Mouse (Mus musculus): Measurements from ENCODE around the gene Plek2. TPM values are rescaled to one million over a fixed set of nuclear protein-coding genes. Genes with fewer than 3 reads are reported as not detected.

Gene Plek2
- total RNA-seq, 2 experiments from 2014 or later, result 0.14 TPM; not detected in 1

DNA sequence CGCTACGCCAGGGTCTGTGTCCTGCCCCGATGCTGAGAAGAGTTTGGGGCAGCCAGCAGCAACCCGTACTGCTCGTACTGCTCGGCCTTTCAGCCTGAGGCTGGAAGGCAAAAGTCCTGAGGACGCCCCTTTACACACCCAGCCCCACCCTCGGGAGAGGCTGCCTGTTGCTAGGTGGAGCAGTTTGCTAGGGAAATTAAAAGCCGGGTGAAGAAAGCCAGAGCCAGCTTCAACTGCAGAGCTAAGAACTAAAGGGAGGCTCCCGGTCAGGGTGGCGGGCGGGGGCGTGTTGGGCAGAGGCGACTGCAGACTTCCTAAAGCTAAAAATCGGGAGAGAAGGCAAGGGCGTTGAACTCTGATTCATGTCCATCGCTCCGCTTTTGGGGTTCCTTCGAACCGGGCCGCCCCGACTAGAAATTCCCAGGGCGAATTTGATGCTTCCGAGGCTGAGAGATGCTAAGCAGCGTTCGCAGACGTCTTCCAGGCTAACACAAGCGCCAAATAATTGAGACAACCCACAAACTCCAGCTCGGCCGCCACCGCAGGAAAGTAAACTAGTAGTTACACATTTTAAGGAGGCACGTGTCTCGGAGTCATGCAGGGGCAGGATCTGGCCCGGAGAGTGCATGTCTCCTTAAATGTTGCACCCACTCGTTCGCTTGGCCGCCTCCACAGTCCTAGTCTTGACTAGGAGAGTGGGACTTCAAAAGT, 5.1 kb upstream of the Plek2 start:
- peak; percentile 28 for DNase-seq (ENCODE audit: low spot score)

DNA sequence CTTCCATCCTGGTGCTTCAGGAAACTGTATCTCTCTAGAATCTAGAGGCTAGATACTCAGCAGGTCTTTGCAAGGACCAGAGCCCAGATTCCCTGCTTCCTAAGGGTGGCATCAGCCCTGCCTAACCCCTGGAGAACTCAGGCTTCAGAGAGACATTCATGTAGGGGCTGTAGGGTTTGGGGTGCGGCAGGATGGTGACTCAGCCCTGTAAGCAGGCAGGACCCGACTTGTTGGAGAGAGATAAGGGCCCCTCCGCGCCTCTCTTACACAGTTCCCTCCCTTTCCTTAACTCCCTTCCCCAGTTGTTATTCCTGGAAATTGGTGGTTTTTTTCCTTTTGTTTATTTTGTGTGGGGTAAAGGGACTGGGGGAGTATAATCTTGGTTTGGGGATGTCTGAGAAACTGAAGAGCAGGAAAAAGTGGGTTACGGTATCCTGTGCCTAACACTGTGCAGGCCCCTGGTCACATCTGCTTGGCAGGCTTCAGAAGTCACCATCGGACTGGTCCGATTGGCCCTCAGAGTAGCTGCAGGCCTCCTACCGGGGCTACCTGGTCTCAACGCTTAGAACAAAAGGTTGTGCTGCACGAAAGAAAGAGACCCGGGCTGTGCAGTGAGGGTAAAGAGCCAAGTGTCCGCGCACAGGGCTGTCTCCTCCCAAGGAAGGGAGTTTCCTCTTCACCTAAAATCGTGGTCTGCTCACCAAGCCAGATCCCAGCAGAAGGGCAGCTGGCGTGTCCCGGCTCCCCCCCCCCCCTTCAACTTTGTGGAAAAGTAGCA, 4.1 kb upstream of the Plek2 start:
- no peak for DNase-seq (ENCODE audit: low spot score)

DNA sequence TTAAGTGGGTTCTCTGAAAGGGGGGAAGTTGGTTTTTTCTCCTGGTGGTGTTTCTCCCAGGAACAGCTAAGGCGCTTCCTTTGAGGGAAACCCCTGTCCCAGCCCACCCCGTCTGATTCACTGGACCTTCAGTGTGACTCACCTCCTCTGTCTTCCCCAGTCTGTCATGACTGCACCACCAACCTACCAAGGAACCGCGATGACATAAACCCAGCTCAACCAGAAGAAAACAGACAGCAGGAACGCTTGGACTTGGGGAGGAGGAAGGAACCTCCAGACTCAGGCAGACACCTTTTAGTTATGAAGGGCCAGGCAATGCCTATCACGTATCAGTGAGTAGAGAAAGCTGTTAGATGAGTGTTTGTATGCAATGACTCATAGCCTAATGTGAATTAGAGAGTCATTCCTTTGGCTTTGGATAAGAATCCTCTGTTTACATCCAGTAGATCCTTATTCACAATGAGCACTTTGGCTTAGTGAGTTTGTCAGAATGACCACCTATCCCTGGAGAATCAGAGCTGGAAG, 1.4 kb upstream of the Plek2 start:
- no peak for DNase-seq (ENCODE audit: low spot score)

DNA sequence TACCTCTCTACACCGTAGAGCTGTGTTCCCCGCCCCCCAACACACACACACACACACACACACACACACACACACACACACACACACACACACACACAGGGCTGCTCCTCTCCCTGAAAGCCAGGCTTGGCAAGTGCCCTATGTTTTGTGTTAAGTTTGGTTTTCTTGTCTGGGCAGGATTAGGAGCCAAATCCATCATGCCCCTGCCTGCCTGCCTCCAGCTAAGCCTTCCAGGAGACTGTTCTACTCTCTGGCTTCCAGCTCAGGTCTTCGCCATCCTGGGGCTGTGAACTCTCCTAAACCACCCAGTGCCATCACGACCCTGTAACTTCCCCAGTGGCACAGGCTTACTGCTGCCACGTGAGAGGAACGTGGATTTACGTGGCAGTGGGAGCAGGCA, 2.3 kb downstream of the Plek2 start:
- no peak for DNase-seq (ENCODE audit: low spot score)

DNA sequence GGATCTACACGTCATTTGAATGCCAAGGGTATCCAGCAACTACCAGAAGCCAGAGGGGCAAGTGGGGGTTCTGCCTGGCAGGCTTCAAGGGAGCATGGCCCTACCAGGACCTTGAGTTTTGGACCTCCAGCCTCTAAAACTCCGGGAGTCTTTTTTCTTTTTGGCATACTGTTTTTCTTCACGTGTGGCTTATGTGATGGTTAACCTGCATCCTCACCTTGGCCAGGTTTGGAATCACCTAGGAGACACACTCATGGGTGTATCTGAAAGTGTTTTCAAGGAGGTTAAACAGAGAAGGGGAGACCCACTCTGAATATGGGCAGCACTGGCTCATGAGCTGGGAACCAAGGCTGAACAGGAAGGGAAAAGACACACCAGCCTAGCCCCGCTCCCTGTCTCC, 3.5 kb downstream of the Plek2 start:
- no peak for DNase-seq (ENCODE audit: low spot score)

DNA sequence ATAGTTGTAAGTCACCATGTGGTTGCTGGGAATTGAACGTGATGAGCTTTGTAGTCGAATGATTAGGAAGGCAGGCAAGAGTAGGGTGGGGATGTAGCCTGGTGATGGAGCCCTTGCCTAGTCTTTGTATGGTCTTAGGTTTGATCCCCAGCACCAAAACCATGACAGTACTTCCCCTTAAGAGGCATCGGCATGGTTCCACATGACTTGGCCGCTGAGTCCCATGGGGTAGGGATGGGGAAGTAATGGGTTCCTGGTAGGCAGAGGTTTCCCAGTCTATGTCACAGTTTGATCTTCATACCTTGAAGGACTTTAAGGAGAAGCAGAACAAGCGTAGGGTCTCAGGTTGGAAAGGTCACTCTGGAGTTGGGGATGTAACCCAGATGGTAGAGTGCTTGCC, 5.3 kb downstream of the Plek2 start:
- DNase-seq (ENCODE audit: low spot score), result no peak

DNA sequence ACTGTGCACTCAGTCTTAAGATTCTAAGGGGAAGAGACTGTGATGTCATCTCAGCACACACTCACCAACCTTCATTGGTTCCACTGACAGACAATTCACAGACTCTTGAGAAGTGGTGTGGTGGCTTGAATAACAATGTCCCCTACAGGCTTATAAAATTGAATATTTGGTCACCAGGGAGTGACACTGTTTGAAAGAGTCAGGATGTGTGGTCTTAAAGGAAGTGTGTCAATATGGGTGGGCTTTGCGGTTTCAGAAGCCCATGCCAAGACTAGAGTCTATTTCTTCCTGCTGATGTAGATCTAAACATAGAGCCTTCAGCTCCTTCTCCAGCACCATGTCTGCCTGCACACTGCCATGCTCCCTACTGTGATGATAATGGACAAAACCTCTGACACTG, 8.9 kb downstream of the Plek2 start:
- DNase-seq (ENCODE audit: low spot score), result no peak

DNA sequence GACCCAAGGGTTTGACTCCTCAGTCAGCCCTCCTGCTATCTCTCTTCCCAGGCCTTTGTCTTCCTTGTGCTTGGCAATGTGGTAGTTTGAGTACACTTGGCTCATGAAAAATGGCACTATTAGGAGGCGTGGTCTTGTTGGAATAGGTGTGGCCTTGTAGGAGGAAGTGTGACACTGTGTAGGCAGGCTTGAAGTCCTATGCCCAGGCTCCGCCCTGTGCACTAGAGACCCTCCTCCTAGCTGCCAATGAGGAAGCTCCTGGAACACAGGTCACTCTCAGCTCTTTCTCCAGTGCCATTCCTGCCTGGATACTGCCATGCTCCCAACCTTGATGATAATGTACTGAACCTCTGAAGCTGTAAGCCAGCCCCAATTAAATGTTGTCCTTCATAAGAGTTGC, 15.6 kb downstream of the Plek2 start:
- no peak for DNase-seq (ENCODE audit: low spot score)

DNA sequence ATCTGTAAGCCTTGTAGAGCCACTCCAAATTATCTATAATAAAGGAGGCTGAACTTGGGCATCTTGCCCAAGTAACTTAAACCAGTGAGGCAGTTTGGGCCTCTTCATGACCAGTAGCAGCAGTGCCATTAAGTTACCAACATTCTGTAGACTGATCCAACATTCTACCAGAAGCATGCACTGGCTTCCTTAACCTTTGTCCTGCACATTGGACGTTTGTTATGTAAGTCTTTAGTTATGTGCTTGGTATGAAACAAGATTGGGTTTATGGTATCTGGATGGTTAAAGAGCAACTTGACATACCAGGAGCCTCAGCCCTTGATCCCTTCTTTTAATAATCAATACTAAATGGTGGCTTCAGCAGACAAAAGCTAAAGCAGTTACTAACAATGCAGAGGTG, 16.7 kb downstream of the Plek2 start:
- no peak for DNase-seq (ENCODE audit: low spot score)

DNA sequence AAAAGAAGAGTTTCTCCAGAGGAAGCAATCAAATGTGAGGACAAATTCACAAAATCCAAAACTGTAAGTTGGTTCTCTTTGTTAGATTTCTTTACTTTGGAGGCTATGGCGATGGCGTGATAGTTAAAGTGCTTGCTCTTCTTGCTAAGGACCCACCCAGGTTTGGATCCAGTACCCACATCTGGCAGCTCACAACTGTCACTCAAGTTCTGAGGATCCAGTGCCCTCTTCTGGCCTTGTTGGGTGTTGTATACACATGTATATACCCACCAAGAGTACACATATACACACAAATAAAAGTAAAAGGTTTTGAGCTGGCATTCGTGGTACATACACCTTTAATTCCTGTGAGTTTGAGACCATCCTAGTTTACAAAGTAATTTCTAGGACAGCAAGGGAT, 32.2 kb downstream of the Plek2 start:
- DNase-seq (ENCODE audit: low spot score), result no peak

DNA sequence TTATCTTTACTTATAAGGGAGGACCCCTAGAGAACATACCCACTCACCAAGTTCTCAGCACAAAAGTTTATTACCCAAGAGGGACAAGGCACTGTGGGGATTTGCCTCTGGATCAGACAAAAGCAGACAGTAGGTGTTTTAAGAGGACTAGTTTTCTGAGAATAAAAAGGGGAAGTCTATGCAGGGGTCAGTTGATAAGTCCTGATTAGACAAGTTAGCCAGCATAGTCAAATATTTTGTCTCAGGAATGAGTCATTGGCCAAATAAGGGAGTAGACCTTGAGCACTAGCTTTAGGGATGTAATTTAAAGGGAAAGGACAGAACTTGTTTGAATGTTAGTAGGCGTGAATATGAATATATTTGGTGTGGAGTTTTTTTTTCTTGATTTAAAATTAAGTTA, 38.6 kb downstream of the Plek2 start:
- no peak for DNase-seq (ENCODE audit: low spot score)

DNA sequence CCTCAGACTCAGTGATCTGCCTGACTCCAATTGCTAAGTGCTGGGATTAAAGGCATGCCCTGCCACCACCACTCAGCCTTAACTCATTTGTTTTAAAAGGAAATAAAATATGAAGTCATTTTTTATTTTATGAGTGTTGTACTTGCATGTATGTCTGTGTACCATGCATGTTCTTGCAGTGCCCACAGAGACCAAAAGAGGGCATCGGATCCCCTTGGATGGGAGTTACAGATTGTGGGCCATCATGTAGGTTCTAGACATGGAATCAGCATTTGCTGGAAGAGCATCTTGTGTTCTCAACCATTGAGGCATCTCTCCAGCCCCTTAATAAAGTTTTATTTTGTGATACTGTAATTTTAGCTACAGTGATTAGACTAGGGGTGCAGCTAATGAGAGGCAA, 41.3 kb downstream of the Plek2 start:
- no peak for DNase-seq (ENCODE audit: low spot score)

DNA sequence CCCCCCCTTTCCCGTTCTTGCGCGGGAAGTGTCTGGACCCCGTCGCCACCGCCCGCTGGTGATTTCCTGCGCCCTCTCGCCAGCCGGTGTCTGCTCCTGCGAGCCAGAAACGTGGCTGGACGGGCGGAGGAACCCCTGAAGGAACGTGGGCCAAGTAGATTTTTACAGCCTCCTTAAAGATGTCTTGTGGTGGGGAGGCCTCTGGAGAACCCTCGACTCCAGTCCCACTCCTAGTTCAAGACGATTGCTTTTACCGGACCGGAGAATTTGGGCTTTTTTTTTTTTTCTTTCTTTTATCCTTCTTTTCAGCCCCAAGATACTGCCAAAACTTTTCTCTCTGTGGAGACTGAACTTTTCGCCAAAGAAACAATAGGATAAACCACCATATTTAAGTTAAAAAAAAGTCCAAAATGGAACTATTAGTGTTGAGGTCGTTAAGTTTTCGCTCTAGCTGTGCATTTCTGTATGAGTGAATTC, 44.5 kb downstream of the Plek2 start:
- no peak for DNase-seq (ENCODE audit: low spot score)

DNA sequence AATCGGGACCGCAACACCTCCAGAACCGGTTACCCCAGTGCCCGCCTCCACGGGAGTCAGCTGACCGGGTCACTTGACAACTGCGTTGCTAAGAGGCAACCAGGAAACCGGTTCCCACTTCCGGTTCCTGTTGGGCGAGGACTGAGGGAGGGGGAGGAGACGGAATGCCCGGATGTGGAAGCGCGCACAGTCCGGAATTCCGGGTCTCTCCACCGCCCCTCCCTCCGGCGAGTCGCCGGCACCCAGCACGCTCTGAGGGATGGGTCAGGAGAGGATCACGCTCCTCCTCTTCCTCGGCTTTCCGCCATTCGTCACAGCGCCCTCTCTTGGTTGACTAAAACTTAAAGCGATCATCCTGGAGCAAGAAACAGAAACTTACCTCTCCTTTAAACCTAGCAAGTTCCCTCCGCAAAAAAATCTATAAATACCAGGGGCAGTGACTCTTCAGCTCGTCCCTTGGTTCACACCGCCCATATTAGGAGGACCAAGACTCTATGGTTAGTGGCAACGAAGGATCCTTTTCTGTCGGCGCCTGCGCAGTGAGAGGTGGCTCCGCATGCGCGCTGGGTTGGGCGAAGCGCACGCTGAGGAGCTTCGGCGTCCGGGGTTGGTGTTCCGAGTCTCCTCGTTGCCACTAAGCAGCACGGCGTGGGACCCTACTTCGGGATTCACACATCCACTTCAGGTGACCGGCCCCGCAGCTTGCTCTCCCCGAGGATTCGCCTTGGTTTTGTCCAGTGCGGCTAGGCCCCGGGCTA, 45.1 kb downstream of the Plek2 start, which contains the start of the genes Atp6v1d and Eif2s1:
Gene Atp6v1d, minus strand, starts transcription at position 143 of the 758 bp plus-strand sequence.
Gene Eif2s1, plus strand, starts transcription at position 324 of the 758 bp plus-strand sequence.
- peak; percentile 99 for DNase-seq (ENCODE audit: low spot score)

DNA sequence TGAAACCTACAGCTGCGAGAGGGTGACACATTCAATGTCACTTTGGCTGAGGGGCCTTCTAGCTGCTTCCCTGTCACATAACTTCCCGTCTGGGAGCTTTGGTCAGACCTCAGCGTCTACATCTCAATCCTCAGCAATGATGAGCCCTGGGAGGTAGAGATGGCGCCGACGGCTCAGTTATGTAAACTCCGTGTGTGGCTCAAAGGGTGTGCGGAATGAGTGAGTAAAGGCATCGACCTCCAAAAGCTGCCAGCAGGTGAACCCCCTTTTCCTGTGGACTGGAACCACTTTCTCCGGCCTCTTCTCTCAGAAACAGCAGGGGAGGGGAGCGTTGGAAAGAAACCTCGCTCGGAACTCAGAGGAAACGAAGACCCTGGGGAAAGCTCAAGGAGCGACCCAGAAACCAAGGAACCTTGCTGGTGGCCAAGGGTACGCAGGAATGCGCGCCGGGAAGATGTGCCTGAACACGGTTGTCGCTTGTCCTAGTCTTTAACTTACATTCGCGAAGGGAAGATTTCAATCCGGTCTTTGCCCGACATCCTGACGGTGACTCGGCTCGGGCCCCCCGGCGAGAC, 45.8 kb downstream of the Plek2 start:
- DNase-seq (ENCODE audit: low spot score), result no peak

DNA sequence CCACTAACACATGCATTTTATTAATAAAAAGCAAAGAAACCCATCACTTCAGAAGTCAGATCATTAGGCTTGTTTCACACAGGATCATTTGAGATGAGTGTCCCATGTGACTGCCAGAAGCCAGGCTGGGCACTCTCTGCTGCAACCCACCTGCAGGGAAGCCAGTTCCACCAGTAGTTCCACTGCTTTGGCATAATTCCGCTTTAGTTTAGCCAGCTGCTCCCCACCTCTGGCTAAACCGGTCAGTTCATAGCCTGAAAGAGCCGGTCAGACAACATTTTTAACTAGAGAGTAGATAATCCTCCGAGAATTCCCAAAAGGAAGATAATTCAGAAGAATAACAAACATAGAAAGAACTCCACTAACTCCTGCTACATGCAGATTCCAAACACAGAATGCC, 58.5 kb downstream of the Plek2 start:
- no peak for DNase-seq (ENCODE audit: low spot score)

DNA sequence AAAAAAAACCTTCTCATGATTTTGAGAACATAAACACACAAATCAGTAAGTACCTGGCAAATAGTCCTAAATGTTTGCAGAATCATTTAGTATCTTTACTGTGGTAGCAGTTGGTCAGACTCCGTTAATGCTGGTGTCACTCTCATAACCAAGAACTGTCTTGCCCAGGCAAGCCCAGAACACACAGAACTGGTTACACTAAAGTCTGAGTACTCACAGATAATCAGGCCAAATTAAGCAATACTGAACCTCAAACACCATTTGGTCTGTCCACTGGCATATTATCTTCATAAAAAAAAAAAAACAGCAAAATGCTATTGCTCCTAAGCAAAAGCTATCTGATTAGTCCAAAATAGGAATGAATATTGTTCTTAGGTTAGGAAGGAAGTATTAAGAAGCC, 64.3 kb downstream of the Plek2 start:
- no peak for DNase-seq (ENCODE audit: low spot score)

DNA sequence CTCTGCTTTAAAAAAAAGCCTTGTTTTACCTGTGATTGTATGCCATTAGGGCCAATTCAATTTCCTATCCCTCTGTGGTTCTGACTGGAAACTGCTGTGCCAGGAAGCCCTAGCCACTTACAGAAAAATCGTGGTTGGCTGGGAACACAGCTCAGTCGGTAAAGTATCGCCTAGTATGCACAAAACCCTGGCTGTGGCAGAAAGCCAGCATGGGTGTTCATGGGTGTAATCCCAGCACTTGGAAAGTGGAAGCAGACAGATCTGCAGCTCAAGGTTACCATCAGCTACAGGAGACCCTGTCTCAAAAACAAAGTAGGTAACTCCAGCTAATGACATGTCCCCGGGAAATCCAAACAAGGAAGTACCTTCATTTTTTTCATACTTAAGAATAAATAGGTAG, 66.9 kb downstream of the Plek2 start:
- no peak for DNase-seq (ENCODE audit: low spot score)
